Mouse (Mus musculus): ENCODE measurements at regions not wholly inside any gene's neighbourhood (a gene's known extent, or its start where the extent isn't known, plus 50 kb on each side); places are given as distances from the start of the nearest gene placed in this dataset.

DNA sequence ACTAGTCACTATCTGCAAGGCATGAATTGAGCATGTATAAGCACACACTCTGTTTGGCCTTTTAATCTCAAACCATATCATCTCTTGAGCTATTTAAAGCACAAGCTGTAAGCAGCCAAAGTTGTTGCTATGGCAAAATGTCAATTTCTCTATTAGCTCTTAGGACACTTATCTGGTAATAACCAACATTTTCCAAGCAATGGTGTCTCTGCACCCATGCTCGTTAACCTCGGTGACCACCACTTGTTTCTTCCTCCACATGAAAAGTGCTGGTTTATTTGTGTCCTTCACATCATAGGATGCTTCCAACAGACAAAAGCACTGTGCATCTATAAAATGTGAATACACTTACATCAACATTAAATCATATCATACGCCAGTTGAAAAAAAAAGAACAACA lies 204.4 kb upstream of the Acvr2a start:
- TF ChIP-seq CTCF (IDR thresholded peaks at IDR 0.05; ENCODE audit: low read depth), result no peak
- TF ChIP-seq EP300 (IDR thresholded peaks at IDR 0.05; ENCODE audit: low read depth), result no peak

All from liver, embryonic 14.5 days (tissue).